Mouse (Mus musculus) brown adipose tissue, adult 24 weeks (tissue): ENCODE data around the gene Rabgap1l. TPM values are rescaled to one million over a fixed set of nuclear protein-coding genes. Genes with fewer than 3 reads are reported as not detected.

Experiments
- H3K27ac ChIP-seq: fragments of 200-500 bp; replicated peaks from 2 replicates; pipeline ENCODE4 v1.5.1; 2012; ENCODE audit warnings: low read depth, mild to moderate bottlenecking, low read length
- H3K4me1 ChIP-seq: fragments of 200-500 bp; 2 replicates; pipeline ENCODE4 v1.6.1; 2012; ENCODE audit warnings: low read length, mixed read lengths; ENCODE audit not compliant: control insufficient read depth, insufficient read depth, insufficient read length
- H3K4me3 ChIP-seq: fragments of 200-500 bp; 2 replicates; pipeline ENCODE4 v1.5.1; 2012; ENCODE audit warnings: low read depth, mild to moderate bottlenecking, low read length, moderate library complexity; ENCODE audit not compliant: insufficient read depth
- polyA plus RNA-seq: library from polyadenylated mRNA; stranded (reverse); fragments of >200 nt; gene quantifications from 2 replicates; pipeline ENCODE4 v1.2.4, GENCODE M21; 2012; ENCODE audit not compliant: missing spikeins, insufficient read depth, insufficient read length

Gene Rabgap1l
- polyA plus RNA-seq, 1 experiment, result 26.9 TPM

- no peak overlapping the region for H3K27ac ChIP-seq
- H3K4me1 ChIP-seq, result no peaks in the 10 kb centered on the region
- no peak overlapping the region for H3K4me3 ChIP-seq
These were observed 258.3 kb downstream of the Rabgap1l start for GRCm38 (mm10) chr1:160534571-160535335.

GRCm38 (mm10) chr1:160533209-160533820 lies 259.7 kb downstream of the Rabgap1l start:
- Histone ChIP-seq H3K4me3 (no peak overlapping the region), H3K27ac (no peak overlapping the region), H3K4me1 (no peaks in the 10 kb centered on the region)

GRCm38 (mm10) chr1:160531402-160531801 lies 261.6 kb downstream of the Rabgap1l start:
- Histone ChIP-seq H3K27ac (no peak overlapping the region), H3K4me1 (no peaks in the 10 kb centered on the region), H3K4me3 (no peak overlapping the region)

GRCm38 (mm10) chr1:160521918-160522317 lies 271.1 kb downstream of the Rabgap1l start:
- H3K27ac ChIP-seq, result no peak overlapping the region

GRCm38 (mm10) chr1:160520665-160521064 lies 272.3 kb downstream of the Rabgap1l start:
- H3K4me3 ChIP-seq, result no peak overlapping the region
- no peak overlapping the region for H3K27ac ChIP-seq
- H3K4me1 ChIP-seq, result no peaks in the 10 kb centered on the region

More at GRCm38 (mm10) chr1:160521918-160522317, 271.1 kb downstream of the Rabgap1l start:
- no peak overlapping the region for H3K4me3 ChIP-seq
- no peaks in the 10 kb centered on the region for H3K4me1 ChIP-seq

GRCm38 (mm10) chr1:160519896-160520465 lies 273.0 kb downstream of the Rabgap1l start:
- Histone ChIP-seq H3K4me1 (no peaks in the 10 kb centered on the region), H3K4me3 (no peak overlapping the region), H3K27ac (no peak overlapping the region)

GRCm38 (mm10) chr1:160518552-160518951 lies 274.5 kb downstream of the Rabgap1l start:
- Histone ChIP-seq H3K4me3 (no peak overlapping the region), H3K4me1 (no peaks in the 10 kb centered on the region), H3K27ac (no peak overlapping the region)

- H3K4me3 ChIP-seq, result no peak overlapping the region
- H3K4me1 ChIP-seq, result no peaks in the 10 kb centered on the region
- no peak overlapping the region for H3K27ac ChIP-seq
These were observed 285.2 kb downstream of the Rabgap1l start for GRCm38 (mm10) chr1:160507766-160508165.

- Histone ChIP-seq H3K27ac (no peak overlapping the region), H3K4me3 (no peak overlapping the region), H3K4me1 (no peaks in the 10 kb centered on the region)
These were observed 296.0 kb downstream of the Rabgap1l start for GRCm38 (mm10) chr1:160496906-160497577.

GRCm38 (mm10) chr1:160485731-160486130 lies 307.3 kb downstream of the Rabgap1l start:
- no peak overlapping the region for H3K4me3 ChIP-seq
- H3K4me1 ChIP-seq, result no peaks in the 10 kb centered on the region
- H3K27ac ChIP-seq, result no peak overlapping the region

GRCm38 (mm10) chr1:160485028-160485427 lies 308.0 kb downstream of the Rabgap1l start:
- no peak overlapping the region for H3K4me3 ChIP-seq
- H3K27ac ChIP-seq, result no peak overlapping the region
- H3K4me1 ChIP-seq, result no peaks in the 10 kb centered on the region

- Histone ChIP-seq H3K4me1 (no peaks in the 10 kb centered on the region), H3K27ac (no peak overlapping the region), H3K4me3 (no peak overlapping the region)
These were observed 311.4 kb downstream of the Rabgap1l start for GRCm38 (mm10) chr1:160481643-160482042.

- Histone ChIP-seq H3K27ac (no peak overlapping the region), H3K4me3 (no peak overlapping the region), H3K4me1 (no peaks in the 10 kb centered on the region)
These were observed 325.6 kb downstream of the Rabgap1l start for GRCm38 (mm10) chr1:160467443-160467842.

GRCm38 (mm10) chr1:160465186-160465585 lies 327.8 kb downstream of the Rabgap1l start:
- Histone ChIP-seq H3K27ac (no peak overlapping the region), H3K4me3 (no peak overlapping the region), H3K4me1 (no peaks in the 10 kb centered on the region)

- no peak overlapping the region for H3K4me3 ChIP-seq
- H3K4me1 ChIP-seq, result no peaks in the 10 kb centered on the region
- no peak overlapping the region for H3K27ac ChIP-seq
These were observed 328.9 kb downstream of the Rabgap1l start for GRCm38 (mm10) chr1:160464148-160464547.
